Mouse (Mus musculus) limb, embryonic 12.5 days (tissue): ENCODE results near the gene Duoxa2. TPM values are rescaled to one million over a fixed set of nuclear protein-coding genes. Genes with fewer than 3 reads are reported as not detected.
"Not testable (repeated sequence)": the region's sequence is repeated elsewhere in the genome, so short reads cannot be mapped to it uniquely, and the experiment has no call there.

Experiments
- ATAC-seq: fragments of 200-750 bp; cut with Nextera tagmentation; 2 replicates; pipeline ENCODE4 v1.8.0; 2017; ENCODE audit warnings: low read depth, moderate TSS enrichment; ENCODE audit not compliant: insufficient number of reproducible peaks, insufficient read depth, low FRiP score, low TSS enrichment
- H3K27ac ChIP-seq: fragments of 300-500 bp; sonication (generic); 2 replicates; pipeline ENCODE4 v1.5.1; 2016; ENCODE audit warnings: mild to moderate bottlenecking, moderate library complexity
- H3K27me3 ChIP-seq: fragments of 300-500 bp; sonication (generic); 2 replicates; pipeline ENCODE4 v1.6.1; 2016; ENCODE audit warnings: mild to moderate bottlenecking, moderate library complexity
- H3K36me3 ChIP-seq: fragments of 300-500 bp; sonication (generic); 2 replicates; pipeline ENCODE4 v1.6.1; 2016; ENCODE audit warnings: mild to moderate bottlenecking, moderate library complexity
- H3K4me1 ChIP-seq: fragments of 300-500 bp; sonication (generic); replicated peaks from 2 replicates; pipeline ENCODE4 v1.6.1; 2016
- H3K4me2 ChIP-seq: fragments of 300-500 bp; sonication (generic); 2 replicates; pipeline ENCODE4 v1.6.1; 2016; ENCODE audit warnings: mild to moderate bottlenecking, moderate library complexity
- H3K4me3 ChIP-seq: fragments of 300-500 bp; sonication (generic); replicated peaks from 2 replicates; pipeline ENCODE4 v1.5.1; 2016; ENCODE audit warnings: mild to moderate bottlenecking
- H3K9ac ChIP-seq: fragments of 300-500 bp; sonication (generic); replicated peaks from 2 replicates; pipeline ENCODE4 v1.6.1; 2016; ENCODE audit warnings: mild to moderate bottlenecking, moderate library complexity
- H3K9me3 ChIP-seq: fragments of 300-500 bp; sonication (generic); 2 replicates; pipeline ENCODE4 v1.6.1; 2016; ENCODE audit warnings: mild to moderate bottlenecking, moderate library complexity
- WGBS: fragments of 180-500 bp; shearing (Covaris S2); methylation state at CpG from one replicate; pipeline ENCODE4 v1.1.7; 2016; 5-methylcytosine and 5-hydroxymethylcytosine counted together
- polyA plus RNA-seq: library from polyadenylated mRNA; unstranded; fragments of >200 nt; fragmentation: Nextera tagmentation; extraction: Ambion mirVana; gene quantifications from 2 replicates; pipeline ENCODE4 v1.2.1, GENCODE M21; 2016

Gene Duoxa2
- polyA plus RNA-seq, 1 experiment from 2014 or later = not detected

DNA sequence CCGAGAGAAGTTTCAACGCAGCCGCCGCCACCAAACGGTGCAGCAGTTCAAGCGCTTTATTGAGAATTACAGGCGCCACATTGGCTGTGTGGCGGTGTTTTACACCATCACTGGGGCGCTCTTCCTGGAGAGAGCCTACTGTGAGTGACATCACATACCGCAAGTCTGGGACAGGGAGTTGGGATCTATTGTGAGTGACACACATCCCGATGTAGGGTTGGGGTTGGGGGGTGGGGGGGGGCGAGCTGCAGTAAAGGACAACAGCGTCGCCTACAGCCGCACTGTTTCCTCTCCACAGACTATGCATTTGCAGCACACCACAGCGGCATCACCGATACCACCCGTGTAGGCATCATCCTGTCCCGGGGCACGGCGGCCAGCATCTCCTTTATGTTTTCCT is 38.6 kb downstream of the Duoxa2 start:
- Histone ChIP-seq H3K9me3 (no peaks in the 10 kb centered on the region), H3K27ac (no peak overlapping the region), H3K4me2 (peak overlapping the region; percentile 43), H3K36me3 (no peaks in the 10 kb centered on the region), H3K4me3 (peak overlapping the region; percentile 12), H3K27me3 (peaks cover 5% of the 10 kb centered on the region; the same call in 1 of the 2 replicates), H3K9ac (0 out of 2 replicates have a peak overlapping the region, but pooled peaks have one; percentile 12), H3K4me1 (no peaks in the 10 kb centered on the region)
- no peak for ATAC-seq
- 60% methylated on average over 21 of the region's 21 CpGs for WGBS

DNA sequence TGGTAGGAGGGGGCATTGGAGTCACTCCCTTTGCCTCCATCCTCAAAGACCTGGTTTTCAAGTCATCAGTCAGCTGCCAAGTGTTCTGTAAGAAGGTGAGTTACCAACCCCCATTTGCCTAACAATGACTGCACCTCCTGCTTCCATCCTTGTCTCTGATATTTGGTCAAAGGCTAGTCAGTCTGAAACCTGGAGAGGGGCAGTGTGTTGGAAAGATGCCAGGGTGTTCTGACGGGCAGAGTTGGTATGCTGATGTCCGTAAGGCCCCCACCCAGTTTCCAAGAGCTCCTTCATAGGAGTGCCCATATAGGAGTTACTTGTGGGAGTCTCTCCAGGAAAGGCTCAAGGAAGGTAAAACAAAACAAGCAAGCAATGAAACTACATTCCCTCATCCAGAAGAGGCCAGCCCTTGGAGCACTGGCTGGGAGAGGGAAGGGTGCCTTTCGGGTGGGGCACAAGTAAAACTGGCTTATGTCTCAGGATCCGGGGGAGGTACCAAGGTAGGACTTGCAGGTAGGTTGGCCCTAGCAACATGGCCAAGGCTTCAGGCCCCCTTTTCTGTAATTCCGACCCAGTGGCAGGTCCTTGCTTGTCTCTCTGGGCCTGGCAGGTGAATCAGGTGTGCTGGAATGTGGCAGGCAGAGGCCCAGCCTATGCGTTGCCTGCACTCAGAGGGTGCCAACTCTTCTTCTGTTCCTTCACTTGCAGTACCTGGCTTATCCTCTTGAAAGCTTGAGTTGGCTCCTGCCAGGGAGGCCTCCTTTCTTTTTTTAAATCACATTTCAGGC is 46.6 kb downstream of the Duoxa2 start:
- Histone ChIP-seq H3K4me3 (no peak overlapping the region), H3K4me2 (no peak overlapping the region), H3K9ac (no peak overlapping the region), H3K4me1 (peaks cover 19% of the 10 kb centered on the region), H3K27ac (no peak overlapping the region), H3K9me3 (no peaks in the 10 kb centered on the region), H3K36me3 (no peaks in the 10 kb centered on the region), H3K27me3 (no peaks in the 10 kb centered on the region)
- ATAC-seq = no peak
- WGBS = 81% methylated on average over 6 of the region's 6 CpGs

DNA sequence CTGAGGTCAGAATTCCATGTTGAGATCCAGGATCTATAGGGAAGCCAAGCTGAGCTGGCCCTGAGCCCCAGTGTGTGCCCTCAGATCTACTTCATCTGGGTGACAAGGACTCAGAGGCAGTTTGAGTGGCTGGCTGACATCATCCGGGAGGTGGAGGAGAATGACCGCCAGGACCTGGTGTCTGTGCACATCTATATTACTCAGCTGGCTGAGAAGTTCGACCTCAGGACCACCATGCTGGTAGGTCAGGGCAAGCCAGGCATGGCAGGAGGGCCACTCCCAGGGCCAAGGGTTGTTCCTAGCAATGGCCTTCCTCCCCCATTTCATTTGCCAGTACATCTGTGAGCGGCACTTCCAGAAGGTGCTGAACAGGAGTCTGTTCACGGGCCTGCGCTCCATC is 47.5 kb downstream of the Duoxa2 start:
- H3K27ac ChIP-seq, H3K36me3 ChIP-seq, H3K27me3 ChIP-seq, H3K9ac ChIP-seq, H3K9me3 ChIP-seq, ATAC-seq, H3K4me3 ChIP-seq, H3K4me2 ChIP-seq: not testable (repeated sequence)
- H3K4me1 ChIP-seq = peaks cover 19% of the 10 kb centered on the region
- 88% methylated on average over 6 of the region's 6 CpGs for WGBS

DNA sequence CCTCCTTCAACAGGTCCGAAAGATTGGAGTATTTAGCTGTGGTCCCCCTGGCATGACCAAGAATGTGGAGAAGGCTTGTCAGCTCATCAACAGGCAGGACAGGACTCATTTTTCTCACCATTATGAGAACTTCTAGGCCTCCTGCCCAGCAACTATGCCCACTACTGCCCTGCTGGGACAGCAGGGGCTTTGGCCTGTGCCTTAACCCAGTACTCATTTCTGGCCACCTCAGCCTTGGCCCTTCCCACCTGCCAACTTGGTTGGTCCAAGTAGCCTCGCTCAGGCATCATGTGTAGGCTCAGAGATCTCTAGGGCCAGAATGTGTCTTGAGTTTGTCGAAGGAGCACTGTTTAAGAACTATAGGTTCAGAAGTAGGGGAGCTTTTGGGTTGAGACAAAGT is 48.6 kb downstream of the Duoxa2 start:
- Histone ChIP-seq H3K4me2 (no peak overlapping the region), H3K9me3 (no peaks in the 10 kb centered on the region), H3K4me3 (no peak overlapping the region), H3K27ac (no peak overlapping the region), H3K4me1 (peaks cover 19% of the 10 kb centered on the region), H3K36me3 (no peaks in the 10 kb centered on the region), H3K9ac (no peak overlapping the region), H3K27me3 (no peaks in the 10 kb centered on the region)
- 95% methylated on average over 3 of the region's 3 CpGs for WGBS
- no peak for ATAC-seq

DNA sequence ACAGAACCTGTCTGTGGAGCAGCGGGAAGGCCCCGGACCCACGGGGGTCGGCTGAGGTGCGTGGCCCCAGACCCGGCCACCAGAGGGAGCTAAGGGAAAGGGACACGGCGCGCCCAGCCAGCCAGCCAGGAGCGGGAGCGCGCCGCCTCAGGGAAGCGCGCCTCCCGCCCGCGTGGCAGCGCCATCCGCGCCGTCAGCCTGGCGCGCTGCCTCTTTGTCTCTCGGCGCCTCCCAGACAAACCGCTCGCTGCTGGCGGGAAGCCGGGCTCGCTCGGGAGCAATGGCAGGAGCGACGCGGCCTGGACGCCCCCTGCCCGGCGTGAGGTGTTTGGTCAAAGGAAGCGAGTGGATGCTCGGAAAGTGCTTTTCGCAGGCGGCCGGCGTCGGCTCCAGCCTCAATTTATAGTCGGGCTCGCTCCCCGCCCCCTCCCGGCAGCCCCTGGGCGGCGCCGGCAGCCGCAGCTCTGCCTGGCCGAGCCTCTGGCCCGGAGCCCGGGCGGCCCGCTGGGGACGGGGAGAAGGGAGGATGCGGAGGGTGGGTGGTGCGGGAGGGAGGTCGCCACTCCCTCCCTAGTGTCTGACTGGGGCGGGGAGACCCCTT is 49.9 kb downstream of the Duoxa2 start:
- Histone ChIP-seq H3K4me1 (peaks cover 21% of the 10 kb centered on the region), H3K36me3 (peaks cover 11% of the 10 kb centered on the region), H3K27me3 (no peaks in the 10 kb centered on the region), H3K9ac (peak overlapping the region; percentile 81), H3K4me2 (peak overlapping the region; percentile 69), H3K27ac (peak overlapping the region; percentile 98), H3K9me3 (no peaks in the 10 kb centered on the region), H3K4me3 (peak overlapping the region; percentile 54)
- ATAC-seq = peak; percentile 85
- under 1% methylated on average over 53 of the region's 63 CpGs for WGBS

DNA sequence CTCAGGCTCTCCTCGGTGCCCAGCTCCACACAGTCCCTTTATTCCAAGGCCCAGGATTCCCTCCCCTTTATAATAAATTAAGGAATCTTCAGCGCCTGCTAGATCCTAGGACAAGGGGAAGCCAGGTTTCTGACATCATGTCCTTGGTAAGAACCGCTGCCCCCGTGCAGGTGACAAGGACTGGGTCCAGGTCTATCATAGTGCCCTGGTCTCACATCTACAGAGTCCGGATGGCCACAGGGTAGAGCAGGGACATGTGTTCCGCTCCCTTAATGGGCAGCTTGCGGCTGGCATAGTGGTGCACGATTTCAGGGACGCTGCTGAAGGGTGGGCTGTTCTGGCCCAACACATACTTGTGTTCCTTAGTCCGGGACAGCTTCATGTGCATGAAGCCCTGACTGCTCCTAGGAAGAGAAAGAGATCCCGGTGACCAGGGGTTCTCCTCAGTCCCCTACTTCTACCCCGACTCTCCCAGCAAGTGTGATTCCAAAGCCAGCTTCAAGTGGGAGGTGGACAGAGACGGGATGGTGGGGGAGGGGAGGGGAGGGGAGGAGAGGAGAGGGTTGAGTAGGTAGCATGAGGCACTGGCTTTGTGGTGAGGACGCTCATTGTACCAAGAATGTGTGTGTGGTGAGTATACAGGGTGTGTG is 50.6 kb downstream of the Duoxa2 start:
- WGBS = 10% methylated on average over 14 of the region's 14 CpGs
- Histone ChIP-seq H3K36me3 (peaks cover 17% of the 10 kb centered on the region), H3K27ac (peak overlapping the region; percentile 98)

DNA sequence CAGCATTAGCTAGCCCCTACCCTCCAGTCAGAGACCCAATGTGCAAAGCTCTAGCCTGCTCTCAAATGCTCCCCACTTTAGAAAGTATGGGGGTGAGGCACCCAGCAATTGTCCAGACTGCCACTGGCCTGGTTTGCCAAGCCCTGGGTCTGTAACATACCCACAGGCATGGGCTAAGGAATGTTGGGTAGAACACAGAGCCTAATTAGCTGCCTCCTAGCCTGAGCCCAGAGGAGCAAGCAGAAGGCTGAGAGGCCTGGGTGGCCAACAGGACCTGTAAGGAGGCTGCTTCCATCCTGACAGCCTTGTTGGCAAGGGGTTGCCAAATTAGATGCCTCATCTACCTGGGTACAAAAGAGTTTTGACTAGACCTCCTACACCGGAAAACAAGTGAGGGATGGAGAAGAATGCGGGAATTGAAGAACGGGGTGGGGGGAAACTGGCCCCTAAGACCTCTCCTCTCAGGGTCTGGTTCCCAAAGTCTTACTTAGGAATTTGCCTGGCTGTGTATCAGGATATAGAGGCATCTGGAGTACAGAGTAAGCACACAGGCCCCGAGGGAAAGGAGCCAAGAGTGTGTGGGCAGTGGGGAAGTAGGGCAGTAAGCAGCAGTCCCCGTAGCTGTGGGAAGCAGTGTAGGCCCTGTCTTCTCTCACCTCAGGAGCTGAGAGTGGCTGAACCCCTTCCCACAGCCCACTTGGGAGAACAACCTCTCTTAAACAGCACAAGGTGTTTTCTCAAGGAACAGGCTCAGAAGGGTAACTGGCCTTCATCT is 52.6 kb downstream of the Duoxa2 start:
- Histone ChIP-seq H3K4me3 (no peak overlapping the region), H3K27me3 (no peaks in the 10 kb centered on the region), H3K9me3 (no peaks in the 10 kb centered on the region), H3K27ac (peak overlapping the region; percentile 50), H3K4me2 (no peak overlapping the region), H3K36me3 (peaks cover 38% of the 10 kb centered on the region), H3K4me1 (peaks cover 24% of the 10 kb centered on the region), H3K9ac (peak overlapping the region; percentile 31; the same call in 1 of the 2 replicates)
- ATAC-seq = no peak
- 75% methylated on average over 5 of the region's 5 CpGs for WGBS

More for the DNA sequence above, 50.6 kb downstream of the Duoxa2 start:
- Histone ChIP-seq H3K27me3 (no peaks in the 10 kb centered on the region), H3K9me3 (no peaks in the 10 kb centered on the region), H3K9ac (peak overlapping the region; percentile 81), H3K4me2 (peak overlapping the region; percentile 69), H3K4me1 (peaks cover 24% of the 10 kb centered on the region), H3K4me3 (peak overlapping the region; percentile 54)
- peak; percentile 60 for ATAC-seq

DNA sequence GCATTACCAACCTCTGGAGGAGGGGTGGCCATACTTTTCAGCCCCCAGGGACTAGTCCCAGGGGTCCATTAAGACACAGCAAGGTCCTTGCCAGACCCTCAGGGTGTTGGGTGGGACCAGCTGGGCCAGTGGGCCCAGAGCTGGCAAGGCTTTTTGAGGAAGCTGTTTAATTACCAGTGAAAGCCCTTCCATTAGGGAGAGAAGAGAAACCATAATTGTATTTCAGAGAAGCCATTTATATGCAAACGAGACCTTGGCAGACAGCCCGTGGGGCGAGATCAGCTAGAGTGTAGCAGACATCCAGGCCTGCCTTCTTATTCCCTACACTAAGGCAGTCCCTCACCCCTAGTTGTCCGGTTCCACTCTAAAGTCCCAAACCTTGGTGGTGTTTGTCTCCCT is 53.2 kb downstream of the Duoxa2 start:
- Histone ChIP-seq H3K4me2 (no peak overlapping the region), H3K9ac (no peak overlapping the region), H3K9me3 (no peaks in the 10 kb centered on the region), H3K4me3 (no peak overlapping the region), H3K4me1 (peaks cover 24% of the 10 kb centered on the region), H3K36me3 (peaks cover 44% of the 10 kb centered on the region), H3K27ac (peak overlapping the region; percentile 50), H3K27me3 (no peaks in the 10 kb centered on the region)
- 72% methylated on average over 4 of the region's 4 CpGs for WGBS
- no peak for ATAC-seq

Other genes starting within 250 kb of the Duoxa2 start
- 12.1 and 13.1 TPM in 2 replicates for gene Spg11, start 180.5 kb upstream of the Duoxa2 start, polyA plus RNA-seq
- gene B2m, start 151.2 kb upstream of the Duoxa2 start, polyA plus RNA-seq = 135 and 147 TPM in 2 replicates
- not detected in 2 replicates for gene Trim69, start 138.2 kb upstream of the Duoxa2 start, polyA plus RNA-seq
- gene Patl2, start 112.7 kb upstream of the Duoxa2 start, polyA plus RNA-seq = not detected in 2 replicates
- gene Terb2, start 112.6 kb upstream of the Duoxa2 start, polyA plus RNA-seq = not detected in 2 replicates
- 16.6 and 18.7 TPM in 2 replicates for gene Sord, start 64.2 kb upstream of the Duoxa2 start, polyA plus RNA-seq
- not detected in 2 replicates for gene Duox2, start 451 bp upstream of the Duoxa2 start, polyA plus RNA-seq
- gene Duoxa1, start 14.8 kb downstream of the Duoxa2 start, polyA plus RNA-seq = 1.1 and 1.2 TPM in 2 replicates
- 0.13 and 0.22 TPM in 2 replicates for gene Duox1, start 16.8 kb downstream of the Duoxa2 start, polyA plus RNA-seq
- gene Shf, start 70.3 kb downstream of the Duoxa2 start, polyA plus RNA-seq = 5.4 and 6.5 TPM in 2 replicates
- gene Slc28a2, start 127.6 kb downstream of the Duoxa2 start, polyA plus RNA-seq = not detected in 2 replicates
- not detected in 2 replicates for gene Gm14085, start 186.0 kb downstream of the Duoxa2 start, polyA plus RNA-seq